Mouse (Mus musculus): ENCODE results near the gene Mypn. TPM values are rescaled to one million over a fixed set of nuclear protein-coding genes. Genes with fewer than 3 reads are reported as not detected.

Gene Mypn
- polyA plus RNA-seq, 1 experiment from 2014 or later = 0.08 TPM

GRCm38 (mm10) chr10:63165752-63166412 lies 37.9 kb downstream of the Mypn start:
- H3K4me2 ChIP-seq (replicated peaks) = no peak overlapping the region
- ATAC-seq (ENCODE audit: low FRiP score) = no peak
- H3K36me3 ChIP-seq = no peaks in the 10 kb centered on the region
- WGBS = 88% methylated on average over 16 of the region's 16 CpGs
- no peaks in the 10 kb centered on the region for H3K4me1 ChIP-seq
- H3K4me3 ChIP-seq = no peak overlapping the region
- no peaks in the 10 kb centered on the region for H3K9me3 ChIP-seq (replicated peaks)
- H3K27me3 ChIP-seq = no peaks in the 10 kb centered on the region
- H3K27ac ChIP-seq = no peak overlapping the region
- no peak overlapping the region for H3K9ac ChIP-seq

- Histone ChIP-seq H3K36me3 (no peaks in the 10 kb centered on the region), H3K9ac (no peak overlapping the region), H3K27me3 (no peaks in the 10 kb centered on the region), H3K9me3 (replicated peaks) (no peaks in the 10 kb centered on the region), H3K4me3 (no peak overlapping the region), H3K4me1 (no peaks in the 10 kb centered on the region), H3K4me2 (replicated peaks) (no peak overlapping the region), H3K27ac (no peak overlapping the region)
- ATAC-seq (ENCODE audit: low FRiP score) = no peak
- WGBS = 72% methylated on average over 5 of the region's 5 CpGs
These were observed 42.5 kb downstream of the Mypn start for GRCm38 (mm10) chr10:63161240-63161639.

- Histone ChIP-seq H3K36me3 (no peaks in the 10 kb centered on the region), H3K4me3 (no peak overlapping the region), H3K9ac (no peak overlapping the region), H3K4me1 (no peaks in the 10 kb centered on the region), H3K9me3 (replicated peaks) (no peaks in the 10 kb centered on the region), H3K27me3 (no peaks in the 10 kb centered on the region), H3K27ac (no peak overlapping the region), H3K4me2 (replicated peaks) (no peak overlapping the region)
- no peak for ATAC-seq (ENCODE audit: low FRiP score)
- 78% methylated on average over 12 of the region's 12 CpGs for WGBS
These were observed 43.1 kb downstream of the Mypn start for GRCm38 (mm10) chr10:63160671-63161070.

GRCm38 (mm10) chr10:63158191-63158590 lies 45.6 kb downstream of the Mypn start:
- no peak overlapping the region for H3K4me3 ChIP-seq
- no peaks in the 10 kb centered on the region for H3K36me3 ChIP-seq
- H3K27me3 ChIP-seq = no peaks in the 10 kb centered on the region
- H3K9ac ChIP-seq = no peak overlapping the region
- no peak overlapping the region for H3K4me2 ChIP-seq (replicated peaks)
- H3K9me3 ChIP-seq (replicated peaks) = no peaks in the 10 kb centered on the region
- H3K27ac ChIP-seq = no peak overlapping the region
- H3K4me1 ChIP-seq = no peaks in the 10 kb centered on the region
- no peak for ATAC-seq (ENCODE audit: low FRiP score)
- WGBS = 74% methylated on average over 13 of the region's 13 CpGs

GRCm38 (mm10) chr10:63157491-63157890 lies 46.3 kb downstream of the Mypn start:
- Histone ChIP-seq H3K9me3 (replicated peaks) (no peaks in the 10 kb centered on the region), H3K4me2 (replicated peaks) (no peak overlapping the region), H3K4me3 (no peak overlapping the region), H3K27me3 (no peaks in the 10 kb centered on the region), H3K36me3 (no peaks in the 10 kb centered on the region), H3K9ac (no peak overlapping the region), H3K27ac (no peak overlapping the region), H3K4me1 (no peaks in the 10 kb centered on the region)
- 80% methylated on average over 4 of the region's 4 CpGs for WGBS
- no peak for ATAC-seq (ENCODE audit: low FRiP score)

- no peak overlapping the region for H3K4me3 ChIP-seq
- H3K9me3 ChIP-seq (replicated peaks) = no peaks in the 10 kb centered on the region
- no peak overlapping the region for H3K4me2 ChIP-seq (replicated peaks)
- 81% methylated on average over 4 of the region's 4 CpGs for WGBS
- no peak overlapping the region for H3K9ac ChIP-seq
- H3K4me1 ChIP-seq = no peaks in the 10 kb centered on the region
- H3K27ac ChIP-seq = no peak overlapping the region
- ATAC-seq (ENCODE audit: low FRiP score) = no peak
- no peaks in the 10 kb centered on the region for H3K27me3 ChIP-seq
- H3K36me3 ChIP-seq = no peaks in the 10 kb centered on the region
These were observed 46.8 kb downstream of the Mypn start for GRCm38 (mm10) chr10:63156919-63157318.

GRCm38 (mm10) chr10:63156351-63156750 lies 47.4 kb downstream of the Mypn start:
- Histone ChIP-seq H3K9ac (no peak overlapping the region), H3K9me3 (replicated peaks) (no peaks in the 10 kb centered on the region), H3K27me3 (no peaks in the 10 kb centered on the region), H3K4me1 (no peaks in the 10 kb centered on the region), H3K36me3 (no peaks in the 10 kb centered on the region), H3K4me2 (replicated peaks) (no peak overlapping the region), H3K27ac (no peak overlapping the region), H3K4me3 (no peak overlapping the region)
- WGBS = 94% methylated on average over 1 of the region's 1 CpGs
- no peak for ATAC-seq (ENCODE audit: low FRiP score)

GRCm38 (mm10) chr10:63155668-63156350 lies 47.9 kb downstream of the Mypn start:
- no peaks in the 10 kb centered on the region for H3K4me1 ChIP-seq
- H3K9ac ChIP-seq = no peak overlapping the region
- H3K4me2 ChIP-seq (replicated peaks) = no peak overlapping the region
- H3K27ac ChIP-seq = no peak overlapping the region
- H3K36me3 ChIP-seq = no peaks in the 10 kb centered on the region
- no peak for ATAC-seq (ENCODE audit: low FRiP score)
- WGBS = 84% methylated on average over 4 of the region's 4 CpGs
- H3K9me3 ChIP-seq (replicated peaks) = no peaks in the 10 kb centered on the region
- no peaks in the 10 kb centered on the region for H3K27me3 ChIP-seq
- H3K4me3 ChIP-seq = no peak overlapping the region

- 86% methylated on average over 4 of the region's 4 CpGs for WGBS
These were observed 49.0 kb downstream of the Mypn start for GRCm38 (mm10) chr10:63154726-63155125.

GRCm38 (mm10) chr10:63154226-63154625 lies 49.5 kb downstream of the Mypn start:
- no peak for ATAC-seq (ENCODE audit: low FRiP score)
- H3K9me3 ChIP-seq (replicated peaks) = no peaks in the 10 kb centered on the region
- H3K4me2 ChIP-seq (replicated peaks) = no peak overlapping the region
- no peak overlapping the region for H3K27ac ChIP-seq
- H3K9ac ChIP-seq = no peak overlapping the region
- no peak overlapping the region for H3K4me3 ChIP-seq
- WGBS = 76% methylated on average over 6 of the region's 6 CpGs
- no peaks in the 10 kb centered on the region for H3K27me3 ChIP-seq
- no peaks in the 10 kb centered on the region for H3K36me3 ChIP-seq
- H3K4me1 ChIP-seq = no peaks in the 10 kb centered on the region

More at GRCm38 (mm10) chr10:63154726-63155125, 49.0 kb downstream of the Mypn start:
- Histone ChIP-seq H3K4me1 (no peaks in the 10 kb centered on the region), H3K9me3 (replicated peaks) (no peaks in the 10 kb centered on the region), H3K36me3 (no peaks in the 10 kb centered on the region), H3K27ac (no peak overlapping the region), H3K4me2 (replicated peaks) (no peak overlapping the region), H3K9ac (no peak overlapping the region), H3K4me3 (no peak overlapping the region), H3K27me3 (no peaks in the 10 kb centered on the region)
- no peak for ATAC-seq (ENCODE audit: low FRiP score)

GRCm38 (mm10) chr10:63153563-63153962 lies 50.2 kb downstream of the Mypn start:
- Histone ChIP-seq H3K4me2 (replicated peaks) (no peak overlapping the region), H3K36me3 (no peaks in the 10 kb centered on the region), H3K27me3 (no peaks in the 10 kb centered on the region), H3K4me3 (no peak overlapping the region), H3K27ac (no peak overlapping the region), H3K4me1 (no peaks in the 10 kb centered on the region), H3K9ac (no peak overlapping the region), H3K9me3 (replicated peaks) (no peaks in the 10 kb centered on the region)
- ATAC-seq (ENCODE audit: low FRiP score) = no peak
- 47% methylated on average over 3 of the region's 3 CpGs for WGBS

GRCm38 (mm10) chr10:63152358-63152757 lies 51.4 kb downstream of the Mypn start:
- Histone ChIP-seq H3K27ac (no peak overlapping the region), H3K27me3 (no peaks in the 10 kb centered on the region), H3K4me1 (no peaks in the 10 kb centered on the region), H3K4me3 (no peak overlapping the region), H3K4me2 (replicated peaks) (no peak overlapping the region), H3K9me3 (replicated peaks) (no peaks in the 10 kb centered on the region), H3K9ac (no peak overlapping the region), H3K36me3 (no peaks in the 10 kb centered on the region)
- ATAC-seq (ENCODE audit: low FRiP score) = no peak

GRCm38 (mm10) chr10:63142660-63143059 lies 61.1 kb downstream of the Mypn start:
- Histone ChIP-seq H3K4me2 (replicated peaks) (no peak overlapping the region), H3K36me3 (no peaks in the 10 kb centered on the region), H3K4me1 (no peaks in the 10 kb centered on the region), H3K9ac (no peak overlapping the region), H3K9me3 (replicated peaks) (no peaks in the 10 kb centered on the region), H3K27ac (no peak overlapping the region), H3K4me3 (no peak overlapping the region), H3K27me3 (no peaks in the 10 kb centered on the region)
- ATAC-seq (ENCODE audit: low FRiP score) = no peak
- WGBS = 88% methylated on average over 13 of the region's 13 CpGs
